Mouse (Mus musculus) heart, postnatal 0 days (tissue): Measurements from ENCODE around the gene 1700003F12Rik.

ENCODE experiments used
- CTCF ChIP-seq: IDR thresholded peaks from 2 replicates; pipeline ENCODE4 v1.5.1; 2016; ENCODE audit warnings: antibody characterized with exemption, control low read depth, low read depth
- EP300 ChIP-seq: IDR thresholded peaks from 2 replicates; pipeline ENCODE4 v1.6.1; 2016; ENCODE audit warnings: antibody characterized with exemption, low read depth

DNA sequence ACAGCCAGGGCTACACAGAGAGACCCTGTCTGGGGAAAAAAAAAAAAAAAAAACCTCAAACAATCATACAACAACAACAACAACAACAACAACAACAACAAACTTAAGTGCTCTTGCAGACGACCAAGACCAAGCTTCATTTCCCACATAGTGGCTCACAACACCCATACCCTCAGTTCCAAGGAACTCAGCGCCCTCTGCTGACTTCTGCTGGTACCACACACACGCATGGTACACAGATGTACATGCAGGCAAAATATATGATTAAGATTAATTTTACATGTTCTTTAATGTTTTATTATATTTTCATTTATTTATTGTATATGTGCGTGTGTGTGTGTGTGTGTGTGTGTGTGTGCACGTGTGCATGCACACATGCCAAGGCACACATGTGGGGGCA lies 39.5 kb downstream of the 1700003F12Rik start:
- TF ChIP-seq CTCF (peak; percentile 48), EP300 (no peak)
